Mouse (Mus musculus) T-helper 2 cell (primary cell): ENCODE measurements around the gene Bace2.

Experiments used
- in situ Hi-C: fragments of 300-600 bp; cut with MboI, MseI; formaldehyde crosslinking; loops from one replicate; pipeline ENCODE4 v1.15.1; 2025; ENCODE audit warnings: high pct_unique_total_duplicates

The Bace2 gene

GRCm38 (mm10) chr16:97356499-97357187, at the start of gene Bace2:
TSS of gene Bace2 (plus strand) at chr16:97356742.
- in situ Hi-C loops, result no loop called here

- in situ Hi-C loops, result loop anchor here (10.0 kb wide), 1 partner anchor 1073 kb away; the partner anchor contains the start of gene B3galt5
These were observed 48.9 kb upstream of the Bace2 start for GRCm38 (mm10) chr16:97307594-97307993.

GRCm38 (mm10) chr16:97309796-97310569, 46.6 kb upstream of the Bace2 start:
- in situ Hi-C loops, result loop anchor here (10.0 kb wide), 2 partner anchors 285 to 1075 kb away; partner anchors contain the start of gene B3galt5

GRCm38 (mm10) chr16:97310570-97310846, 46.0 kb upstream of the Bace2 start:
- in situ Hi-C loops, result loop anchor here (10.0 kb wide), 1 partner anchor 284 kb away; no protein-coding TSS in a partner anchor

- in situ Hi-C loops, result loop anchor here (10.0 kb wide), 1 partner anchor 282 kb away; no protein-coding TSS in a partner anchor
These were observed 43.4 kb upstream of the Bace2 start for GRCm38 (mm10) chr16:97312960-97313686.

- in situ Hi-C loops, result no loop called here
These were observed 35.0 kb upstream of the Bace2 start for GRCm38 (mm10) chr16:97321576-97321975.

GRCm38 (mm10) chr16:97322604-97323003, 33.9 kb upstream of the Bace2 start:
- in situ Hi-C loops, result no loop called here

GRCm38 (mm10) chr16:97325975-97326374, 30.6 kb upstream of the Bace2 start:
- in situ Hi-C loops, result no loop called here

- in situ Hi-C loops, result no loop called here
These were observed 27.9 kb upstream of the Bace2 start for GRCm38 (mm10) chr16:97328602-97329001.

- in situ Hi-C loops, result no loop called here
These were observed 3.5 kb upstream of the Bace2 start for GRCm38 (mm10) chr16:97353013-97353412.

GRCm38 (mm10) chr16:97354632-97355031, 1.9 kb upstream of the Bace2 start:
- in situ Hi-C loops, result no loop called here

GRCm38 (mm10) chr16:97357188-97357821, 763 bp downstream of the Bace2 start:
- in situ Hi-C loops, result no loop called here

- in situ Hi-C loops, result no loop called here
These were observed 5.8 kb downstream of the Bace2 start for GRCm38 (mm10) chr16:97362231-97362888.

GRCm38 (mm10) chr16:97366141-97366540, 9.6 kb downstream of the Bace2 start:
- in situ Hi-C loops, result no loop called here

GRCm38 (mm10) chr16:97370258-97370657, 13.7 kb downstream of the Bace2 start:
- in situ Hi-C loops, result no loop called here

GRCm38 (mm10) chr16:97387955-97388354, 31.4 kb downstream of the Bace2 start:
- in situ Hi-C loops, result no loop called here

- in situ Hi-C loops, result no loop called here
These were observed 34.7 kb downstream of the Bace2 start for GRCm38 (mm10) chr16:97391289-97391688.

GRCm38 (mm10) chr16:97391701-97392384, 35.3 kb downstream of the Bace2 start:
- in situ Hi-C loops, result no loop called here

- in situ Hi-C loops, result no loop called here
These were observed 39.9 kb downstream of the Bace2 start for GRCm38 (mm10) chr16:97396436-97396835.

- in situ Hi-C loops, result no loop called here
These were observed 41.5 kb downstream of the Bace2 start for GRCm38 (mm10) chr16:97397945-97398531.
